Mouse (Mus musculus): ENCODE measurements around the gene Gm3854. TPM values are rescaled to one million over a fixed set of nuclear protein-coding genes. Genes with fewer than 3 reads are reported as not detected.
"Not testable (repeated sequence)": the region's sequence is repeated elsewhere in the genome, so short reads cannot be mapped to it uniquely, and the experiment has no call there.

Gm3854 gene
- polyA plus RNA-seq, 1 experiment from 2014 or later: 1.6 TPM

- under 1% methylated on average over 35 of the region's 38 CpGs for WGBS
- ATAC-seq (ENCODE audit: borderline replicate concordance, extremely low read depth, low FRiP score, low TSS enrichment): peak; percentile 94
These were observed 18.9 kb downstream of the Gm3854 start for GRCm38 (mm10) chr7:6362268-6363046.

GRCm38 (mm10) chr7:6363047-6363488, 19.5 kb downstream of the Gm3854 start, which contains the start of gene Zfp78:
Gene Zfp78, plus strand, starts transcription at chr7:6363280.
- H3K27ac ChIP-seq: peak within 1 kb of the TSS; percentile 95
- peak within 1 kb of the TSS; percentile 78 for H3K4me2 ChIP-seq
- no peaks in the 10 kb centered on the region for H3K9me3 ChIP-seq
- no peaks in the 10 kb centered on the region for H3K36me3 ChIP-seq
- WGBS: 1% methylated on average over 23 of the region's 23 CpGs
- peak within 1 kb of the TSS; percentile 66 for H3K9ac ChIP-seq
- ATAC-seq (ENCODE audit: borderline replicate concordance, extremely low read depth, low FRiP score, low TSS enrichment): peak; percentile 84
- no peaks in the 10 kb centered on the region for H3K27me3 ChIP-seq
- H3K4me1 ChIP-seq: peaks cover 5% of the 10 kb centered on the region; the same call in 1 of the 2 replicates
- peak within 1 kb of the TSS; percentile 66 for H3K4me3 ChIP-seq

More at GRCm38 (mm10) chr7:6362268-6363046, 18.9 kb downstream of the Gm3854 start:
- Histone ChIP-seq H3K4me1 (peaks cover 5% of the 10 kb centered on the region; the same call in 1 of the 2 replicates), H3K27ac (peak overlapping the region; percentile 95), H3K36me3 (no peaks in the 10 kb centered on the region), H3K9ac (peak overlapping the region; percentile 66), H3K4me2 (peak overlapping the region; percentile 78), H3K27me3 (no peaks in the 10 kb centered on the region), H3K9me3 (no peaks in the 10 kb centered on the region), H3K4me3 (peak overlapping the region; percentile 66)

DNA sequence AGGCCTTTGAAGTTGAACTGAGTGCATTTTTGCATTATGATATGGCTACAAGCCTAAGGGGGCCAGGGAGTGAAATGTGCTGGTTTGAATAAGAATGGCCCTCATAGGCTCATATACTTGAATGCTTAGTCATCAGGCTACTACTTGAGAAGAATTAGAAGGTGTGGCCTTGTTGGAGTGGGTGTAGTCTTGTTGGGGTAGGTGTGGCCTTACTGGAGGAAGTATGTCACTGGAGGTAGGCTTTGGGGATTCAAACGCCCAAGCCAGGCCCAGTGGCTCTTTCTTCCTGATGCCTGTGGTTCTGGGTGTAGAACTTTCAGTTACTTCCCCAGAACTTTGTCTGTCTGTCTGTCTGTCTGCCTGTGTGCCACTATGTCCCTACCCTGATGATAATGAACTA, 21.2 kb downstream of the Gm3854 start:
- no peak for ATAC-seq (ENCODE audit: borderline replicate concordance, extremely low read depth, low FRiP score, low TSS enrichment)
- Histone ChIP-seq H3K27ac (no peak overlapping the region), H3K9ac (no peak overlapping the region), H3K4me1 (peaks cover 5% of the 10 kb centered on the region; the same call in 1 of the 2 replicates), H3K9me3 (no peaks in the 10 kb centered on the region), H3K4me3 (no peak overlapping the region), H3K4me2 (no peak overlapping the region), H3K36me3 (no peaks in the 10 kb centered on the region), H3K27me3 (no peaks in the 10 kb centered on the region)
- WGBS: 58% methylated on average over 1 of the region's 1 CpGs

- H3K9me3 ChIP-seq: no peaks in the 10 kb centered on the region
- no peak overlapping the region for H3K9ac ChIP-seq
- no peak for ATAC-seq (ENCODE audit: borderline replicate concordance, extremely low read depth, low FRiP score, low TSS enrichment)
- no peak overlapping the region for H3K4me2 ChIP-seq
- 89% methylated on average over 5 of the region's 5 CpGs for WGBS
- H3K4me3 ChIP-seq: no peak overlapping the region
- H3K27ac ChIP-seq: no peak overlapping the region
- no peaks in the 10 kb centered on the region for H3K4me1 ChIP-seq
- H3K27me3 ChIP-seq: no peaks in the 10 kb centered on the region
- H3K36me3 ChIP-seq: no peaks in the 10 kb centered on the region
These were observed 23.6 kb downstream of the Gm3854 start for GRCm38 (mm10) chr7:6367185-6367584.

DNA sequence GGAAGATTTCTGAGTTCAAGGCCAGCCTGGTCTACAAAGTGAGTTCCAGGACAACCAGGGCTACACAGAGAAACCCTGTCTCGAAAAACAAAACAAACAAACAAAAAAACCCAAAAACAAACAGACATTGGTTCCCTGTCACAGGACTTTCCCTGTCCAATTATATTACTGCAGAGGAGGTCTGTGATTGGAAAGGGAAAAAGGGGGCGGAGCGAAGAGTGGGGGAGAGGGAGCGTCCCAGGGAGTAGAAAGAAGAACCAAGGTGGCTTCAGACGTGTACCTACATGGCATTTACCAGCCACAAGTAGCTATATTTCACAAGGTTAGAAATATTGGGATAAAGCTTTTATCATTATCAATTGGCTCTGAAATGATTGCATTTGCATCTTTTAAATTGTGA, 24.6 kb downstream of the Gm3854 start:
- H3K4me1 ChIP-seq; H3K9me3 ChIP-seq; H3K4me3 ChIP-seq; H3K36me3 ChIP-seq; H3K4me2 ChIP-seq; ATAC-seq (ENCODE audit: borderline replicate concordance, extremely low read depth, low FRiP score, low TSS enrichment); H3K27ac ChIP-seq; H3K9ac ChIP-seq; H3K27me3 ChIP-seq: not testable (repeated sequence)
- 75% methylated on average over 5 of the region's 5 CpGs for WGBS

- Histone ChIP-seq H3K27me3 (no peaks in the 10 kb centered on the region), H3K27ac (no peak overlapping the region), H3K9me3 (no peaks in the 10 kb centered on the region), H3K4me2 (no peak overlapping the region), H3K9ac (no peak overlapping the region), H3K4me1 (no peaks in the 10 kb centered on the region), H3K36me3 (no peaks in the 10 kb centered on the region), H3K4me3 (no peak overlapping the region)
- 88% methylated on average over 3 of the region's 3 CpGs for WGBS
- ATAC-seq (ENCODE audit: borderline replicate concordance, extremely low read depth, low FRiP score, low TSS enrichment): no peak; the same call in 1 of the 2 replicates
These were observed 25.9 kb downstream of the Gm3854 start for GRCm38 (mm10) chr7:6369460-6369859.

DNA sequence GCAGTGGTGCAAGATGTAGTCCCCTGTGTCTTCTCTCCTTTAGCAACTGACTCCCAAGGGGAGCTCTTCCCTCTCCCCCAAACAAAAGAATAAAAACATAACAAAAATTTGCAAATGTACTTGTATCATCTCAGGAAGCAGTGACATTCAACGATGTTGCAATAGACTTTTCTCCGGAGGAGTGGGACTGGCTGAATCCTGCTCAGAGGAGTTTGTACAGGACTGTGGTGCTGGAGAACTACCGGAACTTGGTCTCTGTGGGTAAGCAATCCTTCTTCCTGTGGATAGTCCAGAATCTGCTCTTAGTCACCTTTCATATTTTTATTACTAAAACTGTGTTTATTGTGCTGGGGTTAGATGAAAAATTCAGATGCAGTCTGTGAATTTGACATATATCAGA, 29.4 kb downstream of the Gm3854 start:
- H3K9me3 ChIP-seq: no peaks in the 10 kb centered on the region
- H3K27ac ChIP-seq: no peak overlapping the region
- H3K4me3 ChIP-seq: no peak overlapping the region
- WGBS: 83% methylated on average over 3 of the region's 3 CpGs
- no peak overlapping the region for H3K9ac ChIP-seq
- H3K4me1 ChIP-seq: no peaks in the 10 kb centered on the region
- 0 out of 2 replicates have a peak, but pooled peaks cover 4% of the 10 kb centered on the region for H3K36me3 ChIP-seq
- no peak for ATAC-seq (ENCODE audit: borderline replicate concordance, extremely low read depth, low FRiP score, low TSS enrichment)
- no peak overlapping the region for H3K4me2 ChIP-seq
- no peaks in the 10 kb centered on the region for H3K27me3 ChIP-seq

- peaks cover 7% of the 10 kb centered on the region; the same call in 1 of the 2 replicates for H3K4me1 ChIP-seq
- H3K36me3 ChIP-seq: 0 out of 2 replicates have a peak, but pooled peaks cover 4% of the 10 kb centered on the region
- H3K27ac ChIP-seq: no peak overlapping the region
- ATAC-seq (ENCODE audit: borderline replicate concordance, extremely low read depth, low FRiP score, low TSS enrichment): no peak
- H3K9me3 ChIP-seq: no peaks in the 10 kb centered on the region
- no peak overlapping the region for H3K4me3 ChIP-seq
- no peaks in the 10 kb centered on the region for H3K27me3 ChIP-seq
- 81% methylated on average over 8 of the region's 8 CpGs for WGBS
- H3K9ac ChIP-seq: no peak overlapping the region
- H3K4me2 ChIP-seq: no peak overlapping the region
These were observed 34.9 kb downstream of the Gm3854 start for GRCm38 (mm10) chr7:6378441-6378840.

DNA sequence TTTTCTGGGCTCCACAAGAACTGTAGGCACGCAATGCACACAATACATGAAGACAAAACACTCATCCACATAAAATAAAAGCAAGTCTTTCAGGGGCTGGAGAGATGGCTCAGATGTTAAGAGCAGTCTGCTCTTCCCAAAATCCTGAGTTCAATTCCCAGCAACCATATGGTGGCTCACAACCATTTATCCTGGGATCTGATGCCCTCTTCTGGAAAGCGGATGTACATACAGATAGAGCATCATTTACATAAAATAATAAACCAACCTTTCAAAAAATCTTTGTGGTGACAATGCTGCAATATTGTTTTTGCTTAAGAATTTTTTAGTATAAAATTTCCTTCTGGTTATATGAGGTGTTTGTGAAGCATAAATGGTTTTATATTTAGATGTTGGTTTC, 37.9 kb downstream of the Gm3854 start:
- no peak overlapping the region for H3K4me2 ChIP-seq

DNA sequence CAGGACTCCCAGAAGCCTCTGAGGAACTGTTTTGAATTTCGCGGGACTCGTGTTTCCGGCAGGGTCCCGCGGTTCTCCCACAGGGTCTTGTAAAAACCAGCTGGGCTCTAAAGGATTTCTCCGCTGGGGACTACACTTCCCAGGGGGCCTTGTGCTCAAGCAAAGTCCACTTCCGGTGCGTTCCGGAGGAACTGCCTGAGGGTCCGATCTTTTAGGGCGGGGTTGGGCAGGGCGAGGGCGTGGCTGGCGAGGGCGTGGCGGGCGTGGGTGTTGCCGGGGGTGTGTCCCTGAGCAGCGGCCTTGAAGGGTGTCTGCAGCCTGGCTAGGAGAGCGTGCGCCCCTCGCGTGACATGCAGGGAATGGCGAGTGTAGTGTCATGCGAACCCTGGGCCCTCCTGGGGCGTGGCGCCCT, 39.5 kb downstream of the Gm3854 start, which contains the start of gene Zfp28:
Gene Zfp28, plus strand, starts transcription at position 252 of the 412 bp plus-strand sequence.
- Histone ChIP-seq H3K36me3 (no peaks in the 10 kb centered on the region), H3K9me3 (no peaks in the 10 kb centered on the region), H3K4me2 (peak within 1 kb of the TSS; percentile 81), H3K27ac (0 out of 2 replicates have a peak within 1 kb of the TSS, but pooled peaks have one; percentile 34), H3K9ac (peak within 1 kb of the TSS; percentile 64), H3K27me3 (no peaks in the 10 kb centered on the region), H3K4me1 (peaks cover 14% of the 10 kb centered on the region), H3K4me3 (peak within 1 kb of the TSS; percentile 62)
- under 1% methylated on average over 28 of the region's 28 CpGs for WGBS
- peak; percentile 98 for ATAC-seq (ENCODE audit: borderline replicate concordance, extremely low read depth, low FRiP score, low TSS enrichment)

More for the DNA sequence above, 37.9 kb downstream of the Gm3854 start:
- Histone ChIP-seq H3K36me3 (no peaks in the 10 kb centered on the region), H3K27ac (no peak overlapping the region), H3K4me3 (no peak overlapping the region), H3K9ac (no peak overlapping the region), H3K9me3 (no peaks in the 10 kb centered on the region), H3K27me3 (no peaks in the 10 kb centered on the region), H3K4me1 (peaks cover 14% of the 10 kb centered on the region)
- 81% methylated on average over 2 of the region's 2 CpGs for WGBS
- ATAC-seq (ENCODE audit: borderline replicate concordance, extremely low read depth, low FRiP score, low TSS enrichment): no peak

- H3K4me3 ChIP-seq: peak overlapping the region; percentile 62
- peaks cover 14% of the 10 kb centered on the region for H3K4me1 ChIP-seq
- ATAC-seq (ENCODE audit: borderline replicate concordance, extremely low read depth, low FRiP score, low TSS enrichment): no peak
- H3K27ac ChIP-seq: no peak overlapping the region
- no peaks in the 10 kb centered on the region for H3K36me3 ChIP-seq
- no peaks in the 10 kb centered on the region for H3K27me3 ChIP-seq
- WGBS: 57% methylated on average over 8 of the region's 8 CpGs
- H3K9me3 ChIP-seq: no peaks in the 10 kb centered on the region
- peak overlapping the region; percentile 81 for H3K4me2 ChIP-seq
- H3K9ac ChIP-seq: peak overlapping the region; percentile 64
These were observed 40.5 kb downstream of the Gm3854 start for GRCm38 (mm10) chr7:6384011-6384410.

DNA sequence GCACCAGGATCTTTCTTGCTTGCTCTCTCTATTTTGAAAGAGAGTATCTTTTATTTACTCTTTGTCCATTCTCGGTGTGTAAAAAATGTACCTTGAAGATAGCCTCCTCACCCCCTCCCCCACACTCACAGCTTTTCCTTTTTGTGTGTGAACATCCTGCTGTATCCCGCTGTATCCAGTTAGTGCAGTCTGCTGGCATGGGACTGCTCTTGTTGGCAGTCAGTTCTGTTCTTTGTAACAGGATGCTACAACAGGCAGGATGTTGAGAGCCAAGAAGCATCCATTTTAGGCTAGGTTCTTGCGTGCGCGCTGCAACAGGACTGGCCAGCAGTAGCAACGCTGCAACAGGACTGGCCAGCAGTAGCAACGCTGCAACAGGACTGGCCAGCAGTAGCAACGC, 43.4 kb downstream of the Gm3854 start:
- WGBS: 87% methylated on average over 8 of the region's 8 CpGs
- no peaks in the 10 kb centered on the region for H3K9me3 ChIP-seq
- H3K4me2 ChIP-seq: no peak overlapping the region
- H3K27ac ChIP-seq: no peak overlapping the region
- H3K27me3 ChIP-seq: no peaks in the 10 kb centered on the region
- H3K4me1 ChIP-seq: peaks cover 13% of the 10 kb centered on the region
- H3K4me3 ChIP-seq: no peak overlapping the region
- H3K36me3 ChIP-seq: peaks cover 18% of the 10 kb centered on the region; the same call in 1 of the 2 replicates
- no peak overlapping the region for H3K9ac ChIP-seq
- no peak for ATAC-seq (ENCODE audit: borderline replicate concordance, extremely low read depth, low FRiP score, low TSS enrichment)

All from lung, embryonic 15.5 days (tissue).